ENCODE assay signal across 18 mouse cellular contexts in genomic region chr13:49317508-49317907, GRCm38 (mm10). TPM values are rescaled to one million over a fixed set of nuclear protein-coding genes. Genes with fewer than 3 reads are reported as not detected.
DNase-seq lines count a peak whose midpoint lies in the region; ATAC-seq and TF ChIP-seq lines count a peak whose summit lies in the region.
"Had no signal": no experiment of that assay in that cellular context is flagged by ENCODE, and none has a peak within 500 bp of the region (broad histone marks: within the 10 kb centered on the region; RNA-seq: fewer than 3 reads in every experiment).

No protein-coding gene starts in this region.

- H3K27me3 ChIP-seq in forebrain, embryonic 14.5 days (replicated peaks; ENCODE audit: control insufficient read depth, insufficient read depth, low read length), result no peaks in the 10 kb centered on the region
- no peaks in the 10 kb centered on the region for H3K27me3 ChIP-seq in myocyte (ENCODE audit: control insufficient read depth, insufficient read depth, insufficient read length)
- H3K27me3 ChIP-seq in liver, embryonic 12.5 days (replicated peaks), result peaks cover 10% of the 10 kb centered on the region; the same call in 1 of the 2 replicates
- H3K27me3 ChIP-seq: embryonic facial prominence, embryonic 12.5 days; limb, embryonic 13.5 days had no signal

- H3K4me1 ChIP-seq in cortical plate, adult 2 months (ENCODE audit: control insufficient read depth, insufficient read depth, low read length), result peaks cover 9% of the 10 kb centered on the region
- peaks cover 34% of the 10 kb centered on the region for H3K4me1 ChIP-seq in forebrain, embryonic 14.5 days (ENCODE audit: control insufficient read depth, insufficient read depth, low read length)
- peaks cover 4% of the 10 kb centered on the region; the same call in 1 of the 2 replicates for H3K4me1 ChIP-seq in liver, embryonic 12.5 days

- no peak for ATAC-seq in forebrain, embryonic 14.5 days
- ATAC-seq in liver, embryonic 12.5 days, result no peak
- ATAC-seq: inflammation-experienced regulatory T-cells, adult 6 months had no signal

- H3K79me2 ChIP-seq in myocyte (ENCODE audit: control insufficient read depth, insufficient read depth), result peaks cover 23% of the 10 kb centered on the region

- peak overlapping the region; percentile 57 for H3K4me2 ChIP-seq in forebrain, embryonic 14.5 days (ENCODE audit: low read length)
- H3K4me2 ChIP-seq in myocyte (ENCODE audit: low read depth), result peak overlapping the region; percentile 92
- no peak overlapping the region for H3K4me2 ChIP-seq in liver, embryonic 12.5 days
- H3K4me2 ChIP-seq: embryonic facial prominence, embryonic 12.5 days; limb, embryonic 13.5 days had no signal

- no peak for DNase-seq in layer of hippocampus, adult 2 months (ENCODE audit: low spot score in 2 of 2)
- DNase-seq in layer of hippocampus, postnatal 14 days (ENCODE audit: low spot score in 2 of 2), result no peak
- DNase-seq in forebrain, embryonic 14.5 days (ENCODE audit: low spot score), result no peak
- DNase-seq in lung, adult 18-20 months, result no peak
- DNase-seq in kidney, adult 11 months, result no peak
- DNase-seq: B cell, adult 2 months; cerebellum, adult 9-11 months; kidney, adult 8-10 months; kidney, postnatal 25 days; spleen, adult 18-20 months; thymus, postnatal 25 days had no signal

- peak overlapping the region; percentile 73 for H3K27ac ChIP-seq in layer of hippocampus, adult 2 months
- peak overlapping the region; percentile 52; the same call in 1 of the 2 replicates for H3K27ac ChIP-seq in cortical plate, adult 2 months (ENCODE audit: insufficient read depth, low read length)
- H3K27ac ChIP-seq in forebrain, embryonic 14.5 days (ENCODE audit: low read depth, low read length), result peak overlapping the region; percentile 75
- no peak overlapping the region for H3K27ac ChIP-seq in liver, embryonic 12.5 days
- H3K27ac ChIP-seq: limb, embryonic 13.5 days; liver, embryonic 14.5 days had no signal

- TF ChIP-seq POLR2A in cortical plate, adult 2 months (IDR thresholded peaks at IDR 0.05; ENCODE audit: extremely low read depth, insufficient read depth, low read length), result no peak
- no peak for TF ChIP-seq POLR2A in myocyte (IDR thresholded peaks at IDR 0.05; ENCODE audit: insufficient read length, low read depth)

- H3K4me3 ChIP-seq in layer of hippocampus, adult 2 months, result no peak overlapping the region
- H3K4me3 ChIP-seq in cortical plate, adult 2 months (ENCODE audit: insufficient read depth, low read length), result no peak overlapping the region
- H3K4me3 ChIP-seq in forebrain, embryonic 14.5 days (ENCODE audit: low read depth, low read length), result no peak overlapping the region
- peak overlapping the region; percentile 41 for H3K4me3 ChIP-seq in myocyte
- no peak overlapping the region for H3K4me3 ChIP-seq in liver, embryonic 12.5 days
- H3K4me3 ChIP-seq: embryonic facial prominence, embryonic 12.5 days; limb, embryonic 13.5 days had no signal

- no peak overlapping the region for H3ac ChIP-seq in myocyte (ENCODE audit: control insufficient read depth, insufficient read length)

- no peak overlapping the region for H3K9ac ChIP-seq in forebrain, embryonic 14.5 days (ENCODE audit: low read length)
- no peak overlapping the region for H3K9ac ChIP-seq in liver, embryonic 12.5 days
- H3K9ac ChIP-seq: embryonic facial prominence, embryonic 12.5 days; limb, embryonic 13.5 days; liver, embryonic 14.5 days had no signal

- no peaks in the 10 kb centered on the region for H3K36me3 ChIP-seq in forebrain, embryonic 14.5 days (ENCODE audit: control insufficient read depth, insufficient read depth, low read length)
- peaks cover 24% of the 10 kb centered on the region for H3K36me3 ChIP-seq in myocyte (ENCODE audit: control insufficient read depth, insufficient read depth)
- no peaks in the 10 kb centered on the region for H3K36me3 ChIP-seq in liver, embryonic 12.5 days
- H3K36me3 ChIP-seq: embryonic facial prominence, embryonic 12.5 days; limb, embryonic 13.5 days had no signal

- no peaks in the 10 kb centered on the region for H3K9me3 ChIP-seq in forebrain, embryonic 14.5 days (replicated peaks; ENCODE audit: control insufficient read depth, low read length)
- H3K9me3 ChIP-seq in liver, embryonic 12.5 days (replicated peaks), result no peaks in the 10 kb centered on the region
- H3K9me3 ChIP-seq: embryonic facial prominence, embryonic 12.5 days; limb, embryonic 13.5 days had no signal

- TF ChIP-seq CTCF in layer of hippocampus, adult 2 months (conservative IDR thresholded peaks at IDR 0.05), result no peak
- TF ChIP-seq CTCF in cortical plate, adult 2 months (IDR thresholded peaks at IDR 0.05; ENCODE audit: extremely low read depth, insufficient read depth, low read length), result no peak

- WGBS in forebrain, embryonic 14.5 days, result 70% methylated on average over 6 of the region's 6 CpGs
- WGBS in liver, embryonic 12.5 days (ENCODE audit: insufficient replicate concordance), result 70% methylated on average over 6 of the region's 6 CpGs

TF ChIP-seq in myocyte, 11 proteins besides CTCF, POLR2A, EP300 and RAD21:
- TF ChIP-seq TCF3 (IDR thresholded peaks at IDR 0.05; ENCODE audit: insufficient read length, low read depth), result no peak
- peak in 2 of 3 experiments; percentile 62 to 63 for TF ChIP-seq MYOD1 (IDR thresholded peaks at IDR 0.05; ENCODE audit: control insufficient read depth in 1 of 3, insufficient read length in 2 of 3, low read depth in 2 of 3)
TF ChIP-seq in myocyte: peak in this region for 1.

RNA-seq across cellular contexts. Expression of gene Fgd3, which starts 2.6 kb away (rescaled TPM):
- total RNA-seq in layer of hippocampus, adult 2 months (2021), result 1 to 10 TPM; 5.6 to 7.1 TPM
- total RNA-seq in layer of hippocampus, postnatal 14 days (2021), result 1 to 10 TPM; 7.3 to 7.9 TPM
- 5.8 and 6.2 TPM in 2 replicates for polyA plus RNA-seq in cortical plate, adult 2 months (2012; rRNA removed)
- 2.8 and 3.4 TPM in 2 replicates for polyA plus RNA-seq in forebrain, embryonic 14.5 days (2014; fragmentation: Nextera tagmentation; extraction: Ambion mirVana)
- 15.5 TPM for polyA plus RNA-seq in myocyte (2012; fragmentation: generic; extraction: Trizol)
- polyA plus RNA-seq in liver, embryonic 12.5 days (2016; fragmentation: Nextera tagmentation; extraction: Ambion mirVana), result 0.32 and 0.49 TPM in 2 replicates

RNA-seq across cellular contexts. Expression of gene Bicd2, which starts 23.9 kb away (rescaled TPM):
- 10 to 100 TPM; 55.2 to 55.3 TPM for total RNA-seq in layer of hippocampus, adult 2 months (2021)
- total RNA-seq in layer of hippocampus, postnatal 14 days (2021), result 10 to 100 TPM; 47.9 to 48.6 TPM
- polyA plus RNA-seq in cortical plate, adult 2 months (2012; rRNA removed), result 49.5 and 52.0 TPM in 2 replicates
- 19.2 and 25.2 TPM in 2 replicates for polyA plus RNA-seq in forebrain, embryonic 14.5 days (2014; fragmentation: Nextera tagmentation; extraction: Ambion mirVana)
- 94.9 TPM for polyA plus RNA-seq in myocyte (2012; fragmentation: generic; extraction: Trizol)
- 14.7 and 15.2 TPM in 2 replicates for polyA plus RNA-seq in liver, embryonic 12.5 days (2016; fragmentation: Nextera tagmentation; extraction: Ambion mirVana)
